Mouse (Mus musculus) spleen, adult 18-20 months (tissue): ENCODE data around the gene Tcf20.

Experiments
- DNase-seq, 2 experiments: peaks; one replicate each; pipeline ENCODE4 v3.0.0; 2022; ENCODE audit warnings: mixed read lengths in 2 of 2

The Tcf20 gene

DNA sequence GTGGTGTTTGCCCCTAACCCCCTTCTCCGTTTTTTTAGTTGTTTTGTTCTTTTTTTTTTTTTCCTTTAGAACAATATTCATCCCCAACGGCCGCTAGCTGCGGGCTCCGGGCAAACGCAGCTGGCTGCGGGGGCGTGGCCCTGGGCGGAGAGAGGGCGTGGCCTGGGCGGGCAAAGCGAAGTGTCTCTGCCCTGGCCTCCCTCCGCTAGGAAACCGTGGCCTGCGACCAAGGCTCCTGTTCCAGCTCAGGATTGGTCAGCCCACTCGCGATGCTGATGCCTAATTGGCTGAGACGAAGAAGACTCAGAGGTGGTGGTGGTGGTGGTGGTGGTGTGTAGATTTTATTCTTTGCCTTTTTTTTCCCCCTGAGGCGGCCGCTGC is at the start of gene Tcf20:
TSS of gene Tcf20 (minus strand) at position 141 of the 381 bp plus-strand sequence.
- DNase-seq = peak; percentile 90 to 97

GRCm38 (mm10) chr15:83036900-83037519 is 49.3 kb upstream of the Tcf20 start:
- DNase-seq = no peak

DNA sequence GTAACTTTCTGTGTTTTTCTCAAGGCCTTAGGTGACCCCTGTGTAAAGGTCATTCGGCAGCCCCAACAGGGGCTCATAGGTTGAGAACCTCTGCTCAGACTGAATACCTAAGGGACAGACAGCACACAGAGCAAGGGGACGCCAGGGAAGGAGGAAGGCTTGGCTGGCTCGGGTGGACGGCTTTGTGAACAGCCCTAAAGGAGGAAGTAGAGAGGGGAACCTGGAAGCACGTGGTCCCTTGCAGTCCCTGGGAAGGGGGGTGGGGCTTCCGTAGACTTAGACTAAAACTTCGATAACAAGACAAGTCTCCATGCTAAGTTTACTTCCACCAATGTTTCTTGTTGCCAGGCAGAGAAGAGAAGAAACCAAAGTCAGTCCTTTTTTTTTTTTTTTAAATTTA is 48.4 kb upstream of the Tcf20 start:
- DNase-seq = peak; percentile 72 to 73

DNA sequence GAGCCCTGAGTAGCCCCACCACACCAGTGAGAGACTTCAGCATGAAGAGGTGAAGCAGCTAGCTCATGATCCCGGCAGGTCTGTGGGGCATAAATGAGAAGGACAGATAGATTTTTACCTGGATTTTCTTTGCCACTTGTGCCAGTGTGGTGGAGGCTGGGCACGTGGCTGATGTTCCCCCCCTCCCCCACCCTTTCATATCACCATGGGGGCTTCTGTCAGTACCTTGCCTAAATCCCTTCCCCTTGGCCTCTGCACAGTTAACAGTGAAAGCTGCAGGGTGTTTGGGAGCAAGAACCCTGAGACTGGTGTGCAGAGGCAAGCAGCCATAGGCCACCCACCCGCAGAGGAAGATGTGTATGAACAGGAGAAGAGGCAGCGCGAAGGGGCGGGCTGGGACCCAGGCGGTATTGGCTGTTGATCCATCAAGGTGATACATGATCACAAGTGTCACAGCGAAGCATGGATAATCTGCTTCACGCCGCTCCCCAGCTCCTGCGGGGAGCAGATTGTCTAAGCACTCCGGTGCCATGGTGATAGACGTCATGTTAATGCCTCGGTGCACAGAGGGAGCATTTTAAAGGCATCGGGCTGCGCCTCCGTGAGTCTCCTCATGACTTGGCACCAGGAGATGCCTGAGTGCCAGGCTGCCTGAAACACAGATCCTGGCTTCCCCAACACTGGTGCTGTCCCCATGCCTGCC is 46.8 kb upstream of the Tcf20 start:
- no peak for DNase-seq

GRCm38 (mm10) chr15:83032981-83033541 is 45.4 kb upstream of the Tcf20 start, which contains the start of gene Nfam1:
Nfam1 (minus strand) TSS chr15:83033306.
- peak; percentile 43 to 56 for DNase-seq

DNA sequence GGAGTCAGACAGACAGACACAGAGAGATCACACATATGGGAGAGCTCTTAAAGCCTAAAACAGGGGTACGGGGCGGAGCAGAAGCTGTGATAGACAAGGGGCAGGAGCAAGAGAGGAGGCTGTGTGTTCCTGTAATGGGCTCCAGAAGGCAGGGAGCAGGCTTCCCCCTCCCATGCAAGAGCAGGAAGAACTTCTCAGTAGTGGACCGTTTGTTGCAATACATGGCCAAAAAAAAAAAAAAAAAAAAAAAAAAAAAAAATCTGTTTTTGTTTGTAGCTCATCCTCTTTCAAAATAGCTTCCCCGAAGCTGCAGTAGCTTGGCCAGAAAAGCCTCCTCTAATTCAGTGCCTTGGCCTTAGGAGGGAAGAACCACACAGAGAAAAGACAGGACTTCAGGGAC is 43.2 kb upstream of the Tcf20 start:
- no peak for DNase-seq

DNA sequence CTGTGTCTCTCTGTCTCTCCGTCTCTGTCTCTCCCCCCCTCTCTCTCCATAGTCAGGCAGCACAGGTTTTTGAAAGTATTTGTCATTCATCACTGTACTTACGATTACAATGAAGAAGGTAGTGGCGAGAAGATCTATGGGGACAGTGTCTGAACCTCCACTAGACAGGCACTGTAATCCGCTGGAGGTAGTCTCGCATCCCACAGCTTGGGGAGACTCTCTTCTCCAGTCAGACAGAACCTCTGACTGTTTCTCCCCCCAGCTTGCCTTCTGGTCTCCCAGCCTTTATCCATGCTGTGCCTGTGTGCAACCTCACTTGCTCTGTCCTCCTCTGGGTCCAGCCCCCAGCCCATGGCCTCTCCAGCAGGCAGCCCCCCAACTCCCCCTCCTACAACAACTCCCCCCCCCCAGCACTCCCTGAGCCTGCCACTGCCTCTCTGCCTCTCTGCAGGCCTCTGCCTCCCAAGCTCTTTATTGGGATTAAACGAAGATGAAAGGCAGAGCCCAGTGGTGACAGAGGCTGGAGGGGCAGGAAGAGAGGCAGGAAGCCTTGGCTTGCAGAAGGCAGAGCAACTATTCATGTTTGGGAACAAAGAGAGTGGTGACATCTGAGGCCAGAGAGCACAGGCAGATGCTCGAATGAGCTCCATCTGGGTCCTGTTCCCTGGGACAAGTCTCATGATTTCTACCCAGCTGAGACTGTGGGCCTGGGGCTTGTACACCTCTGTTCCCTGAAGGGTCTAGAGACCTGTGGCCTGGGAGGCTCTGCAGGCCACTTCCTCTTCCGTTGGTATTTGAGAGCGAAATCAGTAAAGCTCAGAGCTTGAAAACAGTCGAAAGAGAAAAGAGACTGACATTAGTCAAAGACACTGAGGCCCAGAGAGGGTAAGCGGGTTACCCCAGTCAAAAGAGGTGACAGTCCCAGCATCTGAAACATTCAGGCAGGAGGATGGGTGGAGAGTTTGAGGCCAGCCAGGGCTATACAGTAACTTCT is 42.4 kb upstream of the Tcf20 start:
- DNase-seq = peak in 1 of 2 experiments; percentile 39

- no peak for DNase-seq
Measured at GRCm38 (mm10) chr15:83026129-83026528, 38.5 kb upstream of the Tcf20 start.

DNA sequence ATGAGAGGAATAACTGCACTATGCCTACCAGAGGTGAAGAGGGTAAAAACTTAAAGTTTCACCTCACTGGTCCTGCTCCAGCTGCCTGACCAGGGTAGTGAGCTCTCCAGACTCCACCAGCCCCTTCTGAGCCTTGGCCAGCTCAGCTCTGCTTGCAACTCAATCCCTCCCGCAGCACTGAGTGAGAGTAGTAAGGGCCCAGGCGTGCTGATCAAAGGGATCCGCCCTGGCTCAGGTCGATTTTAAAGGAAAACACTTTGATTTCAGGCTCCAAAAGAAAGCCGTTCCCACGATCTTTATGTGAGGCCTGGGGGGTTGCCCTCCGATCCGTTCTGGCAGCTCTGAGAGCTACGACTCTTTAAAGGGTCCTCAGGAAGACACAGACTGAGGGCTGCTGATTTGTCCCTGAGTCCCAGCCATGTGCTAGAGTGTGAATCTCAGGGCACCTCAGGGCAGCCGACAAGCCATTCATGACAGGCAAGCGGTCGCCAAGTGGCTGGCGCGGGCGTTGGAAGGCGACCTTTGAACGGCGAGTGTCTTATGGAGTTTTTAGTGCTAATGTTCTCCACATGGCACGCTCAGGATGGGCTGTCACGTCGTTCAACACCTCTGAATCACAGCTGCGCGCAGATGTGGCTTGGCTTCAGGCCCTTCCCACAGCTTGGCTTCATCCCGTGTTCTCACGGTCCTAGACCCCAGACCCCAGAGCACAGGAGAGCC is 37.5 kb upstream of the Tcf20 start:
- no peak for DNase-seq

GRCm38 (mm10) chr15:83022947-83023346 is 35.3 kb upstream of the Tcf20 start:
- no peak for DNase-seq

DNA sequence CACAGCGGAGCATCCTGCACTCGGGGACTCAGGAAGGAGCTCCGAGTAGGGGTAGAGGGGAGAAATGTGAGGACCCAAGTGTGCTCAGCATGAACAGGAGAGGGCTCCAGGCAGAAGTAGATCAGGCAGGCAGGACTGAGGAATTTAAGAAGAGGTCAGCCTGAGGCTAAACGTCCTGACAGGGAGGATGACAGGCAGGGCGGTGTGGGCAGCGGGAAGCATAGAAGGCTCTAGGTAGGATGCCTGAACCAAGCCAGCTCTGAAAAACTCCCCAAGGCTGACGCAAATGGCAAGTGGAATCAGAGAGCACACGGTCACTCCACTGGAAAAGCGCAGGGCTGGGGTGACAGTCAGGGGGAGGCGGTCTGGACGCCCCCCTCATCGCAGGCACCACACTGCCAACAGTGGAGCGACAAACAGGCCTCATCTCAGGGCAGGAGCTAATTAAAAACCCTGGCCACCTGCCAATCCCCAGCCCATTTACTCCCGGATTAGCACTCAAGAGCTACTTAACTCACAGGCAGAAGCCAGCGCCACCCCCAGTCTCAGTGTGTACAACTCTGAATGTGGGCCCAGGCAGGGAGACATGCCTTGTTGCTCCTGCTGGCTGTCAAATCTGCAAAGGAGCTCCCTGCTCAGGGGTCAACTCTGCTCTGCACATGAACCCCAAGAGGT is 23.5 kb upstream of the Tcf20 start:
- no peak for DNase-seq

GRCm38 (mm10) chr15:83010423-83010822 is 22.8 kb upstream of the Tcf20 start:
- no peak for DNase-seq

- peak; percentile 40 to 47 for DNase-seq
Measured at GRCm38 (mm10) chr15:83009532-83009931, 21.9 kb upstream of the Tcf20 start.

DNA sequence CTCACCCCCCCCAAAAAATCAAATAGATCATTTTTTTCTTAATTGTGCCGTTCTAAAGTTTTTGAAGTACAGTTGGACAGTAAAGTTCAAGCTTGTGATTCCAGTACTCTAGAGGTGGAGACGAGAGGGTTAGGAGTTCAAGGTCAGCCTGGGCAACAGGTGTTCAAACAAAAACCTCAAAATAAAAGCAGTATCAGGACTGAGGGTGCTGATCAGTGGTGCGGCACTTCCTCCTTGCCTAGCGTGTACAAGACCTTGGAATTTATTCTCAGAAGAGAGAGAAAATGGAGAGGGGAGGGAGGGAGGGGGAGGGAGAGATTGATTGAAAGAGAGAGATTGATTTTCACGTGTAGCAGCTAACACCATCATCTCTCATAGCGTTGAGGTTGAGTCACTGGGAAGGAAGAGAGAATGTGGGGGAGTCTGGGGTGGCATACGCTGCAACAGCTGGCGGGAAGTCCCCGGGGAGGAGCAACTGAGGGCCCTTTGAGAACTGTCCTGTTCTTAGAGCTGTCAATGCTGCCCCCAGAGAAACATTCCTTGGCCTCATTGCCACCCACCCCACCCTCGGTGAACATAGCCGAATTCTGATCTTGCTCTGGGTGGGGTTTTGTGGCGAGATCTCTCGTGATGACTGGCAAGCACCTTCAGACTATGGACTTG is 21.2 kb upstream of the Tcf20 start:
- peak; percentile 63 to 68 for DNase-seq

GRCm38 (mm10) chr15:83007346-83007920 is 19.8 kb upstream of the Tcf20 start:
- no peak for DNase-seq

- no peak for DNase-seq
Measured at GRCm38 (mm10) chr15:83002665-83003548, 15.2 kb upstream of the Tcf20 start.

- DNase-seq = peak; percentile 58 to 65
Measured at GRCm38 (mm10) chr15:82998811-82999221, 11.1 kb upstream of the Tcf20 start.

GRCm38 (mm10) chr15:82996431-82996830 is 8.8 kb upstream of the Tcf20 start:
- no peak for DNase-seq

GRCm38 (mm10) chr15:82995239-82995638 is 7.6 kb upstream of the Tcf20 start:
- no peak for DNase-seq

GRCm38 (mm10) chr15:82992911-82993310 is 5.2 kb upstream of the Tcf20 start:
- DNase-seq = no peak
